Mouse (Mus musculus): ENCODE measurements around the gene Ndufa13. TPM values are rescaled to one million over a fixed set of nuclear protein-coding genes. Genes with fewer than 3 reads are reported as not detected.

Gene Ndufa13
- polyA plus RNA-seq, 1 experiment from 2014 or later = 202 TPM

DNA sequence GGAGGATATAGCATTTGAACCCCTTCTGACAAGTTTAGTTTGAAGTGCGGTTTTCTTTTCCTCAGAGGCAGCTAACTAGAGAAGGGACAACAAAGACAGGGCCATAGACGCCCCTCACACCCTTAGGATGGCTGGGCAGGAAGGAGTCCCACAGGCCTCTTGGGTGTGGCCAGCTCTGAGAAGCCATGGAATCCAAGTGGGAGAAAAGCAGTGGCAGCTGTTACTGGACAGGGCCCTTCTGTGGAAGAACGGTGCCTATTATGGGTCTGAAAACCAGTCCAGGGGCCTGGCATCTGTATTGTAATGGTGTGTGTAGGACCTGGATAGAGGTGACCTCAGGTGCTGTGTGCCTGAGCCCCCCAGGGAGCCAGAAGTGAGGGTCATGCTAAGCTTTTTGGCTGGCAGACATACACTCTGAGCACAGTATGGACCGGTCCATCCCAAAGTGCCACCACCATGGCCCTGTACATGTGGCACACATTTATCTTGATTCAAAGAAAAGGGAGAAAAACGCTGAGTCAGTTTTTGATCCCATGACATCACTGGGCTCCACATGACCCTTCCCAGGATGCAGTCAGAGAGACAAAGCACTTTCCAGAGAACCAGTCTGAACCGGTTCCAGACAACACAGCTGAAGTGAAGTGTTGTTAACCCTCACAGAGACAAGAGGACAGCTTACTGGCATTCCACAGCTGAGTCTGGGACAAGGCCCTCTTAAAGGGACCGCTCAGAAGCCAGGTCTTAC, 33.9 kb upstream of the Ndufa13 start:
- H3K9ac ChIP-seq (replicated peaks; ENCODE audit: low read depth, low read length) = no peak overlapping the region
- ATAC-seq (ENCODE audit: insufficient number of reproducible peaks, insufficient read depth, low FRiP score, low read depth) = peak; percentile 83; the same call in 1 of the 2 replicates
- H3K4me2 ChIP-seq (replicated peaks; ENCODE audit: low read depth, low read length) = no peak overlapping the region
- H3K4me3 ChIP-seq (ENCODE audit: low read depth, low read length) = no peak overlapping the region
- no peak overlapping the region for H3K27ac ChIP-seq (ENCODE audit: low read length)
- 57% methylated on average over 7 of the region's 7 CpGs for WGBS
- peaks cover 10% of the 10 kb centered on the region; the same call in 1 of the 2 replicates for H3K4me1 ChIP-seq (ENCODE audit: control insufficient read depth, insufficient read depth, low read length)
- peaks cover 15% of the 10 kb centered on the region for H3K36me3 ChIP-seq (ENCODE audit: control insufficient read depth, insufficient read depth, low read length)
- no peaks in the 10 kb centered on the region for H3K27me3 ChIP-seq (ENCODE audit: control insufficient read depth, insufficient read depth, low read length)
- no peaks in the 10 kb centered on the region for H3K9me3 ChIP-seq (ENCODE audit: control insufficient read depth, low read depth, low read length)

DNA sequence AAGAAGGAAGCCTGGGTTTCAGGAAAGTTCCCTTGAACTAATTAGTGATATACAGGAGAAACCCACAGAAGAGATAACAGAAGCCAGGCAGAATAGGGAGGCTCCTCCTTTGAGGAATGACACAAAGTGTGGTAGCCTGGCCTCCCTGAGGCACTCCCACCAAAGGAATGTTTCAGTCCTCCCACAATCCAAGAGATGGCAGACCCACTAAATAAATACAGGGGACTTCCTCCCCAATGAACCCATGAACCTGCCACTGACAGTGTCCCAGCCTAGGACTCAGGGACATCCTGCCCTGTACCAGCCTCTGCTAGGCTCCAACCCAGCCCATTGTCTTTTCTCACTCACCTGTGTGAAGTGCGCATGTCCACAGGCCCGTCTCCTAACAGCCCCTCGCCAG, 33.1 kb upstream of the Ndufa13 start:
- peaks cover 10% of the 10 kb centered on the region; the same call in 1 of the 2 replicates for H3K4me1 ChIP-seq (ENCODE audit: control insufficient read depth, insufficient read depth, low read length)
- no peak for ATAC-seq (ENCODE audit: insufficient number of reproducible peaks, insufficient read depth, low FRiP score, low read depth)
- no peak overlapping the region for H3K4me2 ChIP-seq (replicated peaks; ENCODE audit: low read depth, low read length)
- 78% methylated on average over 3 of the region's 3 CpGs for WGBS
- no peaks in the 10 kb centered on the region for H3K27me3 ChIP-seq (ENCODE audit: control insufficient read depth, insufficient read depth, low read length)
- no peak overlapping the region for H3K9ac ChIP-seq (replicated peaks; ENCODE audit: low read depth, low read length)
- H3K4me3 ChIP-seq (ENCODE audit: low read depth, low read length) = no peak overlapping the region
- peaks cover 15% of the 10 kb centered on the region for H3K36me3 ChIP-seq (ENCODE audit: control insufficient read depth, insufficient read depth, low read length)
- H3K27ac ChIP-seq (ENCODE audit: low read length) = no peak overlapping the region
- H3K9me3 ChIP-seq (ENCODE audit: control insufficient read depth, low read depth, low read length) = no peaks in the 10 kb centered on the region

DNA sequence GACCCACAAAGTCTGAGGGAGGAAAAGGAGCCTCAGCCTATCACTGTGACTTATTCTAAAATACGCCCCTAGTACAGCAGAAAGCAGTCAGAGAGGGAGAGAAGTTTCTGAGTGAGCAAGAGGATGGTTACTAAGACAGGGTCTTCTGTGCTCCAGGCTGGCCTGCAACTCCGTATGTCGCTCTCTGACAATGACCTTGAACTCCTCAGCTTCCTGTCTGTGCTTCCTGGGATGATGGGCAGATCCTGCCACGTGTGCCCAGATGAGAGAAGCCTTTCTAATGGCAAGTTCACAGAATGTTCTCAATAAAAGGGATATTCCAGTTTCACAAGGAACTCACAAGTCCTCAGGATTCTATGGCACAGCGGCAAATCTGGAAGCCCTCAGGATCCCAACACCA, 32.2 kb upstream of the Ndufa13 start:
- 87% methylated on average over 5 of the region's 5 CpGs for WGBS
- Histone ChIP-seq H3K27me3 (ENCODE audit: control insufficient read depth, insufficient read depth, low read length) (no peaks in the 10 kb centered on the region), H3K4me3 (ENCODE audit: low read depth, low read length) (no peak overlapping the region), H3K4me1 (ENCODE audit: control insufficient read depth, insufficient read depth, low read length) (peaks cover 10% of the 10 kb centered on the region; the same call in 1 of the 2 replicates), H3K4me2 (replicated peaks; ENCODE audit: low read depth, low read length) (no peak overlapping the region), H3K9ac (replicated peaks; ENCODE audit: low read depth, low read length) (no peak overlapping the region), H3K27ac (ENCODE audit: low read length) (no peak overlapping the region), H3K9me3 (ENCODE audit: control insufficient read depth, low read depth, low read length) (no peaks in the 10 kb centered on the region), H3K36me3 (ENCODE audit: control insufficient read depth, insufficient read depth, low read length) (peaks cover 15% of the 10 kb centered on the region)
- ATAC-seq (ENCODE audit: insufficient number of reproducible peaks, insufficient read depth, low FRiP score, low read depth) = no peak

DNA sequence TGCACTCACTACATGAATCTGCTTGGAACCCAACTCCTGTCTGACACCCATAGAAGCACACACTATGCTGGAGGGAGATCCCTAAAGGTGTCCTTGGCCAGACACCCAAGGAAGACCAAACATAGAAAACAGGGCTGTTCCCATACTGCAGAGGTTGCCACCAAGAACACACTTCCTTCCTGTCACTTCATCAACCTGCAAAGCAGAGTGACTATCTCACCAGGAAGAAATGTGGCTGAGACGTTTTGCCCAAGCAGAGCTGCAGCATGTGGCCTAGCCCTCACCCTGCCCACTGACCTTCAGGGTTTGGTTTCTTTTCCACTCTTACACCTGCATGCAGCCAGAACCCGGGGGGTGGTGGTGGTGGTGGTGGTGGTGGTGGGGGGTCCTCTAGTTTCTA, 31.5 kb upstream of the Ndufa13 start:
- no peak overlapping the region for H3K4me2 ChIP-seq (replicated peaks; ENCODE audit: low read depth, low read length)
- H3K9ac ChIP-seq (replicated peaks; ENCODE audit: low read depth, low read length) = no peak overlapping the region
- H3K4me1 ChIP-seq (ENCODE audit: control insufficient read depth, insufficient read depth, low read length) = peaks cover 10% of the 10 kb centered on the region; the same call in 1 of the 2 replicates
- H3K4me3 ChIP-seq (ENCODE audit: low read depth, low read length) = no peak overlapping the region
- 81% methylated on average over 2 of the region's 2 CpGs for WGBS
- no peaks in the 10 kb centered on the region for H3K9me3 ChIP-seq (ENCODE audit: control insufficient read depth, low read depth, low read length)
- no peak overlapping the region for H3K27ac ChIP-seq (ENCODE audit: low read length)
- peaks cover 15% of the 10 kb centered on the region for H3K36me3 ChIP-seq (ENCODE audit: control insufficient read depth, insufficient read depth, low read length)
- ATAC-seq (ENCODE audit: insufficient number of reproducible peaks, insufficient read depth, low FRiP score, low read depth) = no peak
- H3K27me3 ChIP-seq (ENCODE audit: control insufficient read depth, insufficient read depth, low read length) = no peaks in the 10 kb centered on the region

DNA sequence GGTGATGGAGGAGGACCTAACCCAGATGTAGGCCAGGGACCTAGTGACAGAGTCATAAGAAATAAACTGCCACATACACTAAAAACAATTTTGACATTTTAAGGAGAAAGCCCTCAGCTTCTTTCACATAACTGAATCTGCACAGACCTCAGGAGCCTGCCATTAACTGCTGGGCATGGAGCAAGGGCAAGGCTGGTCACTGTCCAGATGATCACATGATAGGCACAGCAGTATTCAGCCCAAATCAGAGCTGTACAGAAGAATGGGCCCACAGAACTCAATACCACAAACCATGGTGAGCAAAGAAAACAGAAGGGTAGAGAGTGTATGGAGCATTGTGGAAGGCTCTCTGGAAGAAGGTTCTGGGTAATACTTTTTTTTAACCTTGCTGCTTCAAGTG, 24.5 kb upstream of the Ndufa13 start:
- no peak for ATAC-seq (ENCODE audit: insufficient number of reproducible peaks, insufficient read depth, low FRiP score, low read depth)
- H3K9ac ChIP-seq (replicated peaks; ENCODE audit: low read depth, low read length) = no peak overlapping the region

DNA sequence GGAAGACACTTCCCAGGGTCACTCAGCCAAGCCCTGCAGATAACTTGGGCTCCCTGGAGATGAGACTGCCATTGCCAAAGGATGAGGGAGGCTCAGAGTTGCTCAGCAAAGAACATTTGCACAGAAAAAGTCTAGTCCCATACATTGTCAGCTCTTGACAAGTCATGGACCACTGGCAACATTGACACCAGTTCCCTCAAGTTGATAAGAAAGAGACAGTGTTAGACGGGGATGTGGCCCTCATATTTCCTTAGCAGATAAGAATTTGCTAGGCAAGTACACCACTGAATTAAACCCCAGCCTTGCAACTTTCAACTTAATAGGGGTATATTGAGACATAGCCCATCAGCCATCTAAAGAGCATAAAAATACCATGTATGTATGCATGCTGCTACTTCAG, 21.6 kb upstream of the Ndufa13 start:
- Histone ChIP-seq H3K4me1 (ENCODE audit: control insufficient read depth, insufficient read depth, low read length) (0 out of 2 replicates have a peak, but pooled peaks cover 3% of the 10 kb centered on the region), H3K4me3 (ENCODE audit: low read depth, low read length) (no peak overlapping the region), H3K9me3 (ENCODE audit: control insufficient read depth, low read depth, low read length) (no peaks in the 10 kb centered on the region), H3K27ac (ENCODE audit: low read length) (no peak overlapping the region), H3K4me2 (replicated peaks; ENCODE audit: low read depth, low read length) (no peak overlapping the region), H3K36me3 (ENCODE audit: control insufficient read depth, insufficient read depth, low read length) (peaks cover 9% of the 10 kb centered on the region), H3K27me3 (ENCODE audit: control insufficient read depth, insufficient read depth, low read length) (no peaks in the 10 kb centered on the region), H3K9ac (replicated peaks; ENCODE audit: low read depth, low read length) (no peak overlapping the region)
- 66% methylated on average over 1 of the region's 1 CpGs for WGBS
- ATAC-seq (ENCODE audit: insufficient number of reproducible peaks, insufficient read depth, low FRiP score, low read depth) = no peak

More for the DNA sequence above, 24.5 kb upstream of the Ndufa13 start:
- no peak overlapping the region for H3K4me2 ChIP-seq (replicated peaks; ENCODE audit: low read depth, low read length)
- H3K27ac ChIP-seq (ENCODE audit: low read length) = no peak overlapping the region
- H3K9me3 ChIP-seq (ENCODE audit: control insufficient read depth, low read depth, low read length) = no peaks in the 10 kb centered on the region
- H3K36me3 ChIP-seq (ENCODE audit: control insufficient read depth, insufficient read depth, low read length) = peaks cover 9% of the 10 kb centered on the region
- H3K4me1 ChIP-seq (ENCODE audit: control insufficient read depth, insufficient read depth, low read length) = no peaks in the 10 kb centered on the region
- H3K4me3 ChIP-seq (ENCODE audit: low read depth, low read length) = no peak overlapping the region
- no peaks in the 10 kb centered on the region for H3K27me3 ChIP-seq (ENCODE audit: control insufficient read depth, insufficient read depth, low read length)

DNA sequence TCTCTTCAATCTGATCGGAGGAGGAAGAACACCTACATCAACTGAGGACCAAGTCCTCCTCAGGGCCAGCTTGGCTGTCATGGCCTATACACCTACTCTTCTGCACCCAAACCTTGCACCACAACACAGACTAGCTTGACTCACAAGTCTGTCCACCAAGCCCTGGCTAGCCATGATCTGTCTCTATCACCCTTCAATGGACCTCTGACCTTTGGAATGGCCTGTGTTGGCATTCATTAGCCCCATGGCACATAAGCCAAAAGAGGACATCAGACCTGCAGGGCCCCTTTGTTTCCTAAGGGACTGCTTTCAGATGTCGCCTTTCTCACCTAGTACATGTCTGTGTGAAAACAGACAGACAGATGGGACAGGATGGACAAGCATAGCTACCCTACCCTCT, 18.8 kb upstream of the Ndufa13 start:
- Histone ChIP-seq H3K9ac (replicated peaks; ENCODE audit: low read depth, low read length) (no peak overlapping the region), H3K9me3 (ENCODE audit: control insufficient read depth, low read depth, low read length) (no peaks in the 10 kb centered on the region), H3K4me3 (ENCODE audit: low read depth, low read length) (no peak overlapping the region), H3K27me3 (ENCODE audit: control insufficient read depth, insufficient read depth, low read length) (no peaks in the 10 kb centered on the region), H3K36me3 (ENCODE audit: control insufficient read depth, insufficient read depth, low read length) (peaks cover 11% of the 10 kb centered on the region), H3K27ac (ENCODE audit: low read length) (no peak overlapping the region), H3K4me2 (replicated peaks; ENCODE audit: low read depth, low read length) (no peak overlapping the region), H3K4me1 (ENCODE audit: control insufficient read depth, insufficient read depth, low read length) (0 out of 2 replicates have a peak, but pooled peaks cover 3% of the 10 kb centered on the region)
- ATAC-seq (ENCODE audit: insufficient number of reproducible peaks, insufficient read depth, low FRiP score, low read depth) = no peak
- WGBS = 89% methylated on average over 2 of the region's 2 CpGs

DNA sequence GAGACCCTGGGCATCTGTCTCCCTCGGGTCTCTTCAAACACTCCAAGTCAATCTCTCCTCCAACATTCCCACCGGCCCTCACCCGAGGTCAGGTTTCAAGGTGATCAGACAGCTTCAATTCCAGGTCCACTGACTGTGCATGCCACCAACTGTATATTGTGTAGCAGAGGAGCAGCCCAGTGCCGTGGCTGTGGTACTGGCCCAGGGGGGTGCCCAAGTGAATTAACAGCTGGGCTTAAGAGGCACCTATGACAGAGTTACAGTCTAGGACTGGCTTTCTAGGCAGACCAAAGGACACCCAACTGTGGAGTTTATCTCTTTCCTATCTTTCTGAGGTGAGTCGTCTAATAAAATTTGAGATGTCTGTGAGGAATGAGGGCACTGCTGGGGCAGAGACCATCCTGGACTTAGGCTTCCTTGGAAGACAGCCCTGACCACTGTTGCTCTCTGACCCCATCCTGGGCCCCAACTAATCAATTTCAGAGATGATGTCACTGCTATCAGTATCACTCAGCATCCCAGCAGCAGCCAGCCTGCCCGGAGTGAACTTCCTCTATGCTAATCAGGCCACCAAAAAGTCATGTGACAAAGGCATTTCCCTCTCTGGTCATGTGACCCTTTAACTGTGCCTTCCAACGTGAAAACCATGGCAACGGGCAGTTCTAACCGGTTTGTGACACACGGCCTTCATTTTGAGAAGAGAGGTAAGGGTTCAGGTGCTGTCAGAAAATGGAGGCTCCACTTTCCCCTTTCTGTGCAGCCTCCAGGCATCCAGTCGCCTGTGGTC, 17.7 kb upstream of the Ndufa13 start:
- H3K27me3 ChIP-seq (ENCODE audit: control insufficient read depth, insufficient read depth, low read length) = no peaks in the 10 kb centered on the region
- no peak overlapping the region for H3K27ac ChIP-seq (ENCODE audit: low read length)
- ATAC-seq (ENCODE audit: insufficient number of reproducible peaks, insufficient read depth, low FRiP score, low read depth) = no peak; the same call in 1 of the 2 replicates
- no peaks in the 10 kb centered on the region for H3K9me3 ChIP-seq (ENCODE audit: control insufficient read depth, low read depth, low read length)
- H3K4me1 ChIP-seq (ENCODE audit: control insufficient read depth, insufficient read depth, low read length) = 0 out of 2 replicates have a peak, but pooled peaks cover 3% of the 10 kb centered on the region
- H3K9ac ChIP-seq (replicated peaks; ENCODE audit: low read depth, low read length) = no peak overlapping the region
- no peak overlapping the region for H3K4me2 ChIP-seq (replicated peaks; ENCODE audit: low read depth, low read length)
- H3K36me3 ChIP-seq (ENCODE audit: control insufficient read depth, insufficient read depth, low read length) = peaks cover 5% of the 10 kb centered on the region; the same call in 1 of the 2 replicates
- no peak overlapping the region for H3K4me3 ChIP-seq (ENCODE audit: low read depth, low read length)
- WGBS = 39% methylated on average over 11 of the region's 11 CpGs

Data from stomach, embryonic 14.5 days (tissue).